Mouse (Mus musculus) heart, embryonic 10.5 days (tissue): Measurements from ENCODE around the gene Saa3. TPM values are rescaled to one million over a fixed set of nuclear protein-coding genes. Genes with fewer than 3 reads are reported as not detected.
"Not testable (repeated sequence)": the region's sequence is repeated elsewhere in the genome, so short reads cannot be mapped to it uniquely, and the experiment has no call there.

Experiments used
- DNase-seq: peaks from one replicate; pipeline ENCODE4 v3.0.0-alpha.2; 2017; ENCODE audit warnings: low spot score
- H3K27ac ChIP-seq: fragments of 300-500 bp; sonication (generic); 2 replicates; pipeline ENCODE4 v1.5.1; 2016; ENCODE audit warnings: mild to moderate bottlenecking
- H3K27me3 ChIP-seq: fragments of 300-500 bp; sonication (generic); 2 replicates; pipeline ENCODE4 v1.6.1; 2016; ENCODE audit warnings: mild to moderate bottlenecking; ENCODE audit not compliant: poor library complexity, insufficient read depth, severe bottlenecking
- H3K36me3 ChIP-seq: fragments of 300-500 bp; sonication (generic); 2 replicates; pipeline ENCODE4 v1.6.1; 2016; ENCODE audit warnings: mild to moderate bottlenecking, moderate library complexity
- H3K4me1 ChIP-seq: fragments of 300-500 bp; sonication (generic); 2 replicates; pipeline ENCODE4 v1.6.1; 2016; ENCODE audit warnings: mild to moderate bottlenecking
- H3K4me3 ChIP-seq: fragments of 300-500 bp; sonication (generic); 2 replicates; pipeline ENCODE4 v1.5.1; 2016; ENCODE audit warnings: mild to moderate bottlenecking, moderate library complexity
- H3K9me3 ChIP-seq: fragments of 300-500 bp; sonication (generic); 2 replicates; pipeline ENCODE4 v1.6.1; 2016; ENCODE audit warnings: mild to moderate bottlenecking, moderate library complexity
- WGBS: fragments of 180-500 bp; shearing (Covaris S2); methylation state at CpG from one replicate; pipeline ENCODE4 v1.1.7; 2016; 5-methylcytosine and 5-hydroxymethylcytosine counted together
- polyA plus RNA-seq: library from polyadenylated mRNA; unstranded; fragments of >200 nt; fragmentation: Nextera tagmentation; extraction: Ambion mirVana; gene quantifications from 2 replicates; pipeline ENCODE4 v1.2.1, GENCODE M21; 2016

Saa3 gene
- polyA plus RNA-seq, result 0.21 TPM in 1 of 2 replicates, not detected in the other

- no peaks in the 10 kb centered on the region for H3K4me1 ChIP-seq
- H3K27ac ChIP-seq, result no peak within 1 kb of the TSS
- no peaks in the 10 kb centered on the region for H3K9me3 ChIP-seq
- H3K36me3 ChIP-seq, result no peaks in the 10 kb centered on the region
- no peak within 1 kb of the TSS for H3K4me3 ChIP-seq
- DNase-seq, result no peak
- WGBS, result 81% methylated on average over 5 of the region's 5 CpGs
- peaks cover 15% of the 10 kb centered on the region; the same call in 1 of the 2 replicates for H3K27me3 ChIP-seq
Measured at GRCm38 (mm10) chr7:46715600-46715999, at the start of gene Saa3. Saa3 (minus strand) TSS chr7:46715700.

GRCm38 (mm10) chr7:46764672-46765071, 49.2 kb upstream of the Saa3 start:
- Histone ChIP-seq H3K36me3 (peaks cover 84% of the 10 kb centered on the region), H3K4me3 (no peak overlapping the region), H3K4me1 (no peaks in the 10 kb centered on the region), H3K27ac (no peak overlapping the region), H3K9me3 (no peaks in the 10 kb centered on the region), H3K27me3 (no peaks in the 10 kb centered on the region)
- 87% methylated on average over 8 of the region's 8 CpGs for WGBS
- no peak for DNase-seq

GRCm38 (mm10) chr7:46762601-46763000, 47.1 kb upstream of the Saa3 start:
- DNase-seq, result no peak
- H3K27ac ChIP-seq, result no peak overlapping the region
- no peaks in the 10 kb centered on the region for H3K4me1 ChIP-seq
- no peaks in the 10 kb centered on the region for H3K27me3 ChIP-seq
- peaks cover 71% of the 10 kb centered on the region for H3K36me3 ChIP-seq
- WGBS, result 90% methylated on average over 5 of the region's 5 CpGs
- H3K9me3 ChIP-seq, result no peaks in the 10 kb centered on the region
- no peak overlapping the region for H3K4me3 ChIP-seq

GRCm38 (mm10) chr7:46761049-46761795, 45.7 kb upstream of the Saa3 start:
- no peak overlapping the region for H3K27ac ChIP-seq
- peaks cover 63% of the 10 kb centered on the region for H3K36me3 ChIP-seq

GRCm38 (mm10) chr7:46751490-46751889, 36.0 kb upstream of the Saa3 start, which contains the start of gene Saa2:
Saa2 (plus strand) TSS chr7:46751790.
- Histone ChIP-seq H3K4me1 (no peaks in the 10 kb centered on the region), H3K4me3 (no peak within 1 kb of the TSS), H3K27me3 (no peaks in the 10 kb centered on the region), H3K9me3 (no peaks in the 10 kb centered on the region), H3K27ac (no peak within 1 kb of the TSS), H3K36me3 (no peaks in the 10 kb centered on the region)
- no peak for DNase-seq
- WGBS, result 70% methylated on average over 3 of the region's 3 CpGs

More at GRCm38 (mm10) chr7:46761049-46761795, 45.7 kb upstream of the Saa3 start:
- no peaks in the 10 kb centered on the region for H3K27me3 ChIP-seq
- no peak overlapping the region for H3K4me3 ChIP-seq
- DNase-seq, result no peak
- no peaks in the 10 kb centered on the region for H3K9me3 ChIP-seq
- H3K4me1 ChIP-seq, result no peaks in the 10 kb centered on the region
- WGBS, result 68% methylated on average over 11 of the region's 11 CpGs

- no peak overlapping the region for H3K27ac ChIP-seq
- 60% methylated on average over 3 of the region's 3 CpGs for WGBS
- no peaks in the 10 kb centered on the region for H3K4me1 ChIP-seq
- H3K4me3 ChIP-seq, result no peak overlapping the region
- no peaks in the 10 kb centered on the region for H3K9me3 ChIP-seq
- no peaks in the 10 kb centered on the region for H3K27me3 ChIP-seq
- no peaks in the 10 kb centered on the region for H3K36me3 ChIP-seq
- DNase-seq, result no peak
Measured at GRCm38 (mm10) chr7:46748459-46748858, 33.0 kb upstream of the Saa3 start.

GRCm38 (mm10) chr7:46746381-46746780, 30.9 kb upstream of the Saa3 start:
- no peaks in the 10 kb centered on the region for H3K4me1 ChIP-seq
- no peaks in the 10 kb centered on the region for H3K9me3 ChIP-seq
- DNase-seq, result no peak
- no peak overlapping the region for H3K4me3 ChIP-seq
- H3K27ac ChIP-seq, result no peak overlapping the region
- H3K27me3 ChIP-seq, result no peaks in the 10 kb centered on the region
- no peaks in the 10 kb centered on the region for H3K36me3 ChIP-seq
- WGBS, result 82% methylated on average over 7 of the region's 7 CpGs

- no peak overlapping the region for H3K27ac ChIP-seq
- H3K9me3 ChIP-seq, result no peaks in the 10 kb centered on the region
- DNase-seq, result no peak
- H3K4me3 ChIP-seq, result no peak overlapping the region
- WGBS, result 82% methylated on average over 3 of the region's 3 CpGs
- no peaks in the 10 kb centered on the region for H3K4me1 ChIP-seq
- no peaks in the 10 kb centered on the region for H3K36me3 ChIP-seq
- H3K27me3 ChIP-seq, result no peaks in the 10 kb centered on the region
Measured at GRCm38 (mm10) chr7:46745816-46746215, 30.3 kb upstream of the Saa3 start.

GRCm38 (mm10) chr7:46742880-46743279, 27.4 kb upstream of the Saa3 start, which contains the start of gene Saa1:
Saa1 (minus strand) TSS chr7:46742980.
- 77% methylated on average over 3 of the region's 3 CpGs for WGBS
- not testable (repeated sequence) for H3K4me3 ChIP-seq, H3K9me3 ChIP-seq, H3K27me3 ChIP-seq, H3K36me3 ChIP-seq, H3K27ac ChIP-seq, H3K4me1 ChIP-seq, DNase-seq

GRCm38 (mm10) chr7:46740041-46740440, 24.5 kb upstream of the Saa3 start:
- not testable (repeated sequence) for H3K4me1 ChIP-seq, H3K4me3 ChIP-seq, H3K9me3 ChIP-seq, H3K36me3 ChIP-seq, H3K27ac ChIP-seq, H3K27me3 ChIP-seq, DNase-seq
- WGBS, result 72% methylated on average over 5 of the region's 5 CpGs

- no peak for DNase-seq
- WGBS, result 70% methylated on average over 12 of the region's 12 CpGs
- no peaks in the 10 kb centered on the region for H3K36me3 ChIP-seq
- H3K27ac ChIP-seq, result no peak overlapping the region
- H3K4me3 ChIP-seq, result no peak overlapping the region
- no peaks in the 10 kb centered on the region for H3K9me3 ChIP-seq
- H3K4me1 ChIP-seq, result 0 out of 2 replicates have a peak, but pooled peaks cover 4% of the 10 kb centered on the region
- no peaks in the 10 kb centered on the region; the same call in 1 of the 2 replicates for H3K27me3 ChIP-seq
Measured at GRCm38 (mm10) chr7:46738561-46739460, 23.3 kb upstream of the Saa3 start.

- Histone ChIP-seq H3K27ac (no peak overlapping the region), H3K36me3 (no peaks in the 10 kb centered on the region), H3K4me3 (no peak overlapping the region), H3K27me3 (no peaks in the 10 kb centered on the region; the same call in 1 of the 2 replicates), H3K9me3 (no peaks in the 10 kb centered on the region), H3K4me1 (0 out of 2 replicates have a peak, but pooled peaks cover 4% of the 10 kb centered on the region)
- DNase-seq, result no peak
- 67% methylated on average over 2 of the region's 2 CpGs for WGBS
Measured at GRCm38 (mm10) chr7:46734983-46735382, 19.5 kb upstream of the Saa3 start.

- Histone ChIP-seq H3K27me3 (no peaks in the 10 kb centered on the region; the same call in 1 of the 2 replicates), H3K4me3 (no peak within 1 kb of the TSS), H3K36me3 (no peaks in the 10 kb centered on the region), H3K4me1 (peaks cover 7% of the 10 kb centered on the region; the same call in 1 of the 2 replicates), H3K9me3 (no peaks in the 10 kb centered on the region), H3K27ac (no peak within 1 kb of the TSS)
- DNase-seq, result no peak
- WGBS, result 67% methylated on average over 4 of the region's 4 CpGs
Measured at GRCm38 (mm10) chr7:46732458-46732857, 17.0 kb upstream of the Saa3 start, which contains the start of gene Saa4. Saa4 (minus strand) TSS chr7:46732603.
